Mouse (Mus musculus): ENCODE results near the gene Nlrc3.
A peak's percentile ranks its signal among the peaks of the same experiment; 100 is the strongest.

Nlrc3 gene

GRCm38 (mm10) chr16:3928582-3928981 lies 47.9 kb downstream of the Nlrc3 start:
- DNase-seq = no peak

DNA sequence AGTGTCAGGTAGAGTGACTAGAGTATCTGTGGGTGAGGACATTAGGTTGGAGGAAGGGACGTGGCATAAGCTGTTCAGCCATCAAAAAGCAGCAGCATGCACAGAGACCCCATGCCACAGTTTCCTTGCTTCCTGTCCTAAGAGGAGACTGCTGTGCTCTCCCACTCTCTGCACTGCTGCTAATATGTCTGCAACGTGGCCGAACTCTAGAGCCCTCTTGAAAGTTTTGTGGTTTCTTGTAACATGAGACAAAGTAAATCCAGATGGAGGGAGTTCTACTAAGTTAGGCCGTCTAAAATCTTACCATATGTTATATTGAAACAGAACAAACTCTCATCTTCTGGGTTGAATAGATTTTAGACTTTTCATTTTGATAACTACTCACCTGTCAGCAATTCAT lies 52.5 kb downstream of the Nlrc3 start:
- no peak for DNase-seq

DNA sequence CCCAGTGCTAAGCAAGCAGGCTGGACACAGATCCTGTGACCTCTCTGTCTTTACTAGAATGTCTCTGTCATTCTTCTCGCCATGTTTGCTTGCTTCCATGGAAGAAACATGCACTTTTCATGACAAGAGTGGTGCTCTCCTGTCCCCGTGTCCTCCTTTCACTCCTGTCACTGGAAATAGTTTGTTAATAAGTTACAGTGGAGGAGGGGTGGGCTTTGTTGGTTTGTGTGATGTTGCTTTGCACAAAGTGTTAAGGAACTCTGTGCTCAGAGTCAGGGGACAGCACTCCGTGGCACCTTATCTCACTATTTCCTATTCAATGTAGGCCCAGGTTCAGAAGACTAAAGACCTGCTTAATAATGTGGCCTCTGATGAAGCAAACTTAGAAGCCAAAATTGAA lies 52.9 kb downstream of the Nlrc3 start:
- no peak for DNase-seq

- DNase-seq = no peak
These were observed 55.7 kb downstream of the Nlrc3 start for GRCm38 (mm10) chr16:3920756-3921155.

DNA sequence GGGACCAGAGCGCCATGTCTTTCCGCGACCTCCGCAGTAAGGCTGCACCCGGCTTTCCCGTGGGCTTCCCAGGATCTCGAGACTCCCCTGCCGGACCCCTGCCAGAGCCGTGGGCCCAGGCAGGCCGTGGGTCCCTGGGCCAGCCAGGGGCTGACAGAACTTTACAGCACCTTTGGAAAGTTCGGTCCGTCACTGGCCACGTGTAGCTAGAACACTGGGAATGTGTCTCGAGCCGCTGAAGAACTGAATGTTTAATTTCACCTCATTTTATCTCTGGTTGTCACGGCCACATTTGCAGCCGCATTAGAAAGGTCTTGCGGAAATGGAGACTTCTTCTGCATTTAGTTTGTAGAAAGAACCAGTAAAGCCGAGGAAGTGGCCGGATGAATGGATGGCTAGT lies 67.3 kb downstream of the Nlrc3 start:
- no peak for DNase-seq

- peak; percentile 92 for DNase-seq
These were observed 67.8 kb downstream of the Nlrc3 start, which contains the start of the genes 1700037C18Rik and Cluap1 for GRCm38 (mm10) chr16:3908537-3909111. TSS of gene 1700037C18Rik (minus strand) at chr16:3908689. TSS of gene Cluap1 (plus strand) at chr16:3908801.

DNA sequence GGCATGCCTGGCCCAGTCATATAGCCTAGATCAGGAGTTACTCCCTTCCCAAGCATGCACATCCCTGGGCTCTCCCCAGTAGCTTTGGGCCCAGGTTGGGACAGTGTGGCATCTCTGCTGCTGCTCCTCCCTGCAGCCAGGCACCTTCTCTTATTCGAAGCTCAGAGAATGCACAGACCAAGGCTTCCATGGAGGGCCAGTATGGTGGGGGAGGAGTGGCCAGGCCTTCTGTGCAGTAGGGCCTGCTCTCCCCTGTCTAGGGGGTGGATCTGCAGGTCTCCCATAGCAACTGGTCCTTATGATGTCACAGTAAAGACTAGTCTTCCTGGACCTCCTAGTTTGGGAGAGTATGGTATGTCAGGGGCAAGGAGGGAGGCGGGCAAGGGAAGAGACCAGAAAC lies 69.0 kb downstream of the Nlrc3 start:
- no peak for DNase-seq

- no peak for DNase-seq
These were observed 79.9 kb downstream of the Nlrc3 start for GRCm38 (mm10) chr16:3896553-3896952.

GRCm38 (mm10) chr16:3896046-3896445 lies 80.4 kb downstream of the Nlrc3 start:
- no peak for DNase-seq

DNA sequence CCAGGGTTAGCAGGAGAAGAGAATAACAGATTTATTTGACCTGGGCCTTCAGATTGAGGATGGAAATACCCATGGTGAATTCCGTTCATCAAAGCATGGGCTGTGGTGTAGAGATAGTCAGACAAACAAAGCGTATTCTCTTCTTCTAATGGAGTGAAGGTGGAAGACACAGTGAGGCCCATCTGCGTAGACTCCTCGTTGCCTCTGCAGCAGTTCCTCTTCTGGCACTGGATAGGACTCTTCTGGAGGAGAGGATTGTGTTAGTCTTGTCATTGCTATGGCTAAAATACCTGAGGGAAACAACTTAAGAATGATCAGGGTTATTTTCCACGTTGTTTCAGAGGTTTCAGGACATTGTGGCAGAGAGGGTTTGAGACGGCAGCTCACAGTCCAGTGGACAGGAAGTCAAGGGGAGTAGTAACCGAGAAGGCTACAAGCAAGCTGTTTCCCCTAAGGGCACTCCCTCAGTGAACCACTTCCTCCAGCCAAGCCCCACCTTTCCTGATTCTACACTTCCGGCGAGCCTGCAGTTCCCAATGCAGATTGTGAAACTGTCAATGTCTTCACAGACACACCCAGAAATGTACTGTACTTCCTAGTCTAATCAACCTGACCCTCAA lies 81.1 kb downstream of the Nlrc3 start:
- DNase-seq = peak; percentile 38

All from thymus, postnatal 4 days (tissue).